Mouse (Mus musculus): ENCODE results near the gene Fance.

Fance gene

GRCm38 (mm10) chr17:28291346-28291745, 22.0 kb upstream of the Fance start:
- no peak for DNase-seq (ENCODE audit: low read depth in 2 of 2, low spot score in 2 of 2)

DNA sequence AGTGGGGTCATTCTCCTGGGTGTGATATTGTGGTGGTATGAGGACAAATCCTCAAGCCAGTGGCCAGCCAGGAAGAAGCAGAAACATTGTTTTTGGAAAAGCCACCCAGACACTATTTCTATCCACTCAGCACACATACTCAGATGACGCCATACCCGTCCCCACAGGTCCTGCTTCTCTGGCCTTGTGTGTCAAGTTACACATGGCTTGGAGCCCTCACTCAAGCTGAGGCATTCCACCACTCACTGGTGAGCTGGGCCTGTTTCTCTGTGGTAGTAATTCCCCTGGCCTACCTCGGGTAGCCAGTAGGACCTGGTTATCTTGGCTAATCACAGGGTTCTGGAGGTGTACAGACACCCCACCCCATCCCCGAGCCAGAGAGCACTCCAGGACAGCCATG, 19.6 kb upstream of the Fance start:
- DNase-seq (ENCODE audit: low read depth in 2 of 2, low spot score in 2 of 2), result no peak

DNA sequence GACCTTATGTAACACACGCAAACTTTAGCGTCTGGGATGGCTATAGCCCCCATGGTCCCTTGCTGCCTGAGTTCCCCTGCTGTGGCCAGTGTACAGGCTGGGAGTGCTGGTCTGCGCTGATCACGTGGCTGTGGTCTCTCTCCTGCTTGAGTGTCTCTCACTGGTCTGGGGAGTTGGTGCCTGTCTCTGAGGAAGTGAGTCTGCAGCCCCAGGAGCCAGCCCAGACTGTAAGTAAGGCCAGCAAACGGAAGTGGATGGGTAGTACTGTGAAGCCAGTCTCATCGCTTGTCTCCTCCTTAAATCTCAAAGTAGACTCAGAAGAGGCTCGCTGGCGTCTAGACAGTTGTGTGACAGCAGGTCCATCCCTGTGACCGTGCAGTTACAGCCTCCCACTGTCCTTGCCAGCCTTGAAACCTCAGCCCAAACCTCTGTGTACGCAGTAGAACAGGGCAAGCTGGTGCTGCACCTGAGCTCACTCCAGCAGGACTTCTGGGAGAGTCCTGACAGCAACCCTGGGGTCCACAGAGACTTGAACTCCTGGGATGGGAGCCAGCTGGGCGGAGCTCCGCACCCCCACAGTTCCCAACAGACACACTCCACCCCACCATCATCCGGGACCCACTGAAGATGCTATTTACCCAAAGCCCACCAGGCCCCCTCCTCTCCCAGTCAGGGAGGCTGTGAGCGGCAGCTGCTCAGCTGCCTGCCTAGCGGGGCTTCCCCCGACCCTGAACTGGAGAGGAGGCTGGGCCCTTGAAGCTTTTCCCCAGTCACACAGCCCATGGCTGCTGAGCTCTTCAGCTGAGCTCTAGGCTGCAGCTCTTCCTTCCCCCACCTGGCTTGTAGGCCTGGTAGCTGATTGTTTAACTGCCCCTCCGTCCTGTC, 18.6 kb upstream of the Fance start:
- DNase-seq (ENCODE audit: low read depth in 2 of 2, low spot score in 2 of 2), result no peak

DNA sequence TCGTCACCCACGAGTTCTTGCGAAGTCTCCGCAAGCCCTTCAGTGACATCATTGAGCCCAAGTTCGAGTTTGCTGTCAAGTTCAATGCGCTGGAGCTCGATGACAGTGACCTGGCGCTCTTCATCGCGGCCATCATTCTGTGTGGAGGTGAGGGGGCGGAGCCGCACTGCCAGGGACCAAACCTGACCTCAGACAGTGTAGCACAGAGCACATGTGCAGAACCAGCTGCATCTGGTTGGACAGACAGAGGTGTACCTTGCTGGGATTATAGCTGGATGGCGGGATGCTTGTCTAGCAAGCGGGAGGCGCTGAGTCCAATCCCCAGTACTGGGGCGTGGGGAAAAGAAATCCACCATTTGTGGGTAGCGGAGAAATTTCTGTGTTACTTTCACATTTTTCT, 14.4 kb upstream of the Fance start:
- no peak for DNase-seq (ENCODE audit: low read depth in 2 of 2, low spot score in 2 of 2)

GRCm38 (mm10) chr17:28299669-28300320, 13.5 kb upstream of the Fance start:
- DNase-seq (ENCODE audit: low read depth in 2 of 2, low spot score in 2 of 2), result no peak

DNA sequence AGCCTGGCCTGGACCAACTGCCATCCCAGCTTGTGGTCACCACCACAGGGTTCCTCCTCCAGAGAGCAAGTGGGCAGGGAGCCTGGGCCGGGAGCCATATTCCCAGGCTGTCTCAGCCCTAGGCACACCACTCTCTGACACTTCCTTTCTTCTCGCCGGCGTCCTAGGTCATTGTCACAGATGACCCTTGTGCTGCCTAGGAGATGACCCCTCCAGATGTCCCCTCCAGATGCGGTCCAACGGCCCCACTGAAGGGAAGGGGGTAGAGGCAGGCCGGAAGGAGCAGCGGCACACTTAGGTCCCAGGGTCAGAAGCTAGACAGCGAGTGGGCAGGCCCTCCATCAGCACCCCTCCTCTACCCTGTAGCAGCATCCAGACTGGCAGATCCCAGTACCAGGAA, 13.0 kb upstream of the Fance start:
- no peak for DNase-seq (ENCODE audit: low read depth in 2 of 2, low spot score in 2 of 2)

- no peak for DNase-seq (ENCODE audit: low read depth in 2 of 2, low spot score in 2 of 2)
These were observed 12.5 kb upstream of the Fance start for GRCm38 (mm10) chr17:28300850-28301249.

- no peak for DNase-seq (ENCODE audit: low read depth in 2 of 2, low spot score in 2 of 2)
These were observed 8.1 kb upstream of the Fance start for GRCm38 (mm10) chr17:28305172-28305571.

- peak; percentile 81 to 89 for DNase-seq (ENCODE audit: low read depth in 2 of 2, low spot score in 2 of 2)
These were observed 4.8 kb upstream of the Fance start for GRCm38 (mm10) chr17:28308297-28309195.

DNA sequence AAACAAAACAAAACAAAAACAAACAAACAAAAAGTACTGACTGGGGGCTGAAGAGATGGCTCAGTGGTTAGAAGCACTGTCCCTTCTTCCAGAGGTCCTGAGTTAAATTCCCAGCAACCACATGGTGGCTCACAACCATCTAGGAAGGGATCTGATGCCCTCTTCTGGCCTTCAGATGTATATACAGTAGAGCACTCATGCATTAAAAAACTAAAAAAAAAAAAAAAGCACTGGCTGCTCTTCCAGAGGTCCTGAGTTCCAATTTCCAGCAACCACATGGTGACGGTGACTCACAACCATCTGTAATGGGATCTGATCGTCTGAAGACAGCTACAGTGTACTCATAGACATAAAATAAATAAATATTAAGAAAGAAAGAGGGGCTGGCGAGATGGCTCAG, 2.5 kb upstream of the Fance start:
- no peak for DNase-seq (ENCODE audit: low read depth in 2 of 2, low spot score in 2 of 2)

- DNase-seq (ENCODE audit: low read depth in 2 of 2, low spot score in 2 of 2), result no peak
These were observed 1.8 kb upstream of the Fance start for GRCm38 (mm10) chr17:28311366-28312132.

GRCm38 (mm10) chr17:28312232-28313211, 797 bp upstream of the Fance start:
- peak in 1 of 2 experiments; percentile 32 for DNase-seq (ENCODE audit: low read depth in 2 of 2, low spot score in 2 of 2)

GRCm38 (mm10) chr17:28313880-28314225, 534 bp downstream of the Fance start:
- no peak for DNase-seq (ENCODE audit: low read depth in 2 of 2, low spot score in 2 of 2)

- DNase-seq (ENCODE audit: low read depth in 2 of 2, low spot score in 2 of 2), result no peak
These were observed 2.4 kb downstream of the Fance start for GRCm38 (mm10) chr17:28315611-28316160.

DNA sequence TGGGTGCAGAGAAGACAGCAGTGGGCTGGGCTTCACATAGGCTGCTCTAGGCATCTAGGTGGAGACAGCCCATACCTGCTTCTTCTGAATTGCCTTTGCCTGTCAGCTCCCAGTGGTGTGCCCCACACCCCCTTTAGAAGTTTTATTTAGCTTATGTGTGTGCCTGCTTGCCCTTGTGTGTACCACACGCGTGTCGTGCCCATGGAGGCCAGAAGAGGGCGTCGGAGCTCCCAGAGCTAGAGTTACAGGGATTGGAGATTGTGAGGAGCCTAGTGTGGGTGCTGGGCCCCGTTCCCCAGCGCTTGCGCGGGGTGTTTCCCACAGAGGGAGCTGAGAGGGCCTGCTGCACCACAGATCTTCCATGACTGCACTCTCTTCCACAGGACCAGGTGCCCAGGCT, 3.2 kb downstream of the Fance start:
- DNase-seq (ENCODE audit: low read depth in 2 of 2, low spot score in 2 of 2), result no peak

DNA sequence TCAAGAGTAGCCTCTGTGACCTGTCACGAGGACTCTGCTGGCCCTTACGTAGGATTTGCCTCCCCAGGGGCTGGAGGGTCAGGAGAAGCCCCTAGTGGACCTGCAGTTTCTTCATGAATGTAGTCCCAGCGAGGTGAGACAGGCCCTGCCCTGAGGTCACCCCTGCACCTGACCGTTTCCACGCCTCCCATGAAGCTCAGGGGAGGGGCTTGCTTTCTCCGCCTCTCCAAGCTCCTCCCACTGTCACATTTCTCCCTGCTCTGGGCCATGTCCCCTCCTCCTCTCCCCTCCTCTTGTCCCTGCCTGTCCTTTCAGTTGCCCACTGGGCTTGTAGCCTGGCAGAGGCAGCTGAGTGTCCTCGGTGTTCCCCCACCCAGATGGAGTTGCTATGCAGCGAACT, 3.8 kb downstream of the Fance start:
- DNase-seq (ENCODE audit: low read depth in 2 of 2, low spot score in 2 of 2), result no peak

DNA sequence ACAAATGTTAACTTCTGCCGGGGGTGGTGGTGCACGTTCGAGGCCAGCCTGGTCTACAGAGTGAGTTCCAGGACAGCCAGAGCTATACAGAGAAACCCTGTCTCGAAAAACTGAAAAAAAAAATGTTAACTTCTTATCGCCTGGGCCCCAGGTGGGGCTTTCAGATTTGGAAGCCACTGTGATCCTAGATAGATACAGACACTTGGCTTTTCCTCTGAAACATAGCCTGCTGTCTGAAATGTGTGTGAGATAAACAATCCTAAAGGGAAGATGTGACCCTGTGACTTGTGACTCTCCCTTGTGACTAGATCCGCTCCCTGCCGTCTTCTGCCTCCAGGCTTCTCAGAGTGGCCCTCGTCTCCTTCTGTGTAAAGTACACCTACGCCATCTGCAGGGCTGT, 4.4 kb downstream of the Fance start:
- no peak for DNase-seq (ENCODE audit: low read depth in 2 of 2, low spot score in 2 of 2)

DNA sequence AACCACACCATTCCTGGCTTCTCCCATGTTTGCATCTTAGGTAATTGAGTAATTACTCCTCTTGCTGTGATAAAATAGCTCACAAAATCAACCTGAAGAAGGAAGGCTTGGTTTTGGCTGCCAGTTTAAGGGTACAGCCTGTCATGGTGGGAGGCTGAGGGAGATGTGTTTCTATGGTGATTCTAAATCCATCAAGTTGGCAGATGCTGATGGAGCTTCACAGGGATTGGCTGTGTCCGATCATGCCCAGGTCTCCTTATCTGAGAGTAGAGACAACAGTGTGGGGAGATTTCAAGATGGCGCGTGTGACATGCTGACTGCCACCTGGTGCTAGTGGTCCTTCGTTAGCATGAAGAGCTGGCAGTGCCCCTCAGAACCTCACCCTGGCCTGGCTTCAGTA, 8.4 kb downstream of the Fance start:
- no peak for DNase-seq (ENCODE audit: low read depth in 2 of 2, low spot score in 2 of 2)

DNA sequence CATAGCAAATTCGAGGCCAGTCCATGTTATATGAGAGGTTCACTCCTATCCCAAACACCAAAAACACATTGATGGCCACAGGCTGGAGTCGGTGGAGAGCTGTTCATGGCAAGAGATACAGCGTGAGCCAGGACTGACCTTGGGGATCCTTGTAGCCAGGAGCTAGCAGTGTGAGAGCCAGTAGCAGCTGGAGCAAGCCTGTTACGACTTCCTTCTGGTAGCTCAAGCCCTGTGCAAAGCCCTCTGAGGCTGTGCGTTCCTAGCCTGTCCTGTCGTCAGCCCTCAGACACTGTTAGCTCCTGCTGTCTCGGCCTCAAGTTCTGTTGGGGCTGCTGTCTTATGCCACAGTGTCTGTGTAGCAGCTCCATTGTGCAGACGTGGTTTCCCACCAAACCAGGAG, 10.5 kb downstream of the Fance start:
- DNase-seq (ENCODE audit: low read depth in 2 of 2, low spot score in 2 of 2), result no peak

Data from CD8-positive naive resting alpha-beta T cell, adult 2 months (primary cell).